Mouse (Mus musculus): ENCODE data around the gene Mid1. TPM values are rescaled to one million over a fixed set of nuclear protein-coding genes. Genes with fewer than 3 reads are reported as not detected.
"Not testable (repeated sequence)": the region's sequence is repeated elsewhere in the genome, so short reads cannot be mapped to it uniquely, and the experiment has no call there.

Mid1 gene
- total RNA-seq, 2 experiments from 2014 or later = 22.6 to 30.0 TPM

GRCm38 (mm10) chrX:169969765-169970164 is 284.8 kb downstream of the Mid1 start:
- not testable (repeated sequence) for DNase-seq (ENCODE audit: low spot score in 2 of 2)

GRCm38 (mm10) chrX:169970546-169970945 is 285.5 kb downstream of the Mid1 start:
- DNase-seq (ENCODE audit: low spot score in 2 of 2) = not testable (repeated sequence)

DNA sequence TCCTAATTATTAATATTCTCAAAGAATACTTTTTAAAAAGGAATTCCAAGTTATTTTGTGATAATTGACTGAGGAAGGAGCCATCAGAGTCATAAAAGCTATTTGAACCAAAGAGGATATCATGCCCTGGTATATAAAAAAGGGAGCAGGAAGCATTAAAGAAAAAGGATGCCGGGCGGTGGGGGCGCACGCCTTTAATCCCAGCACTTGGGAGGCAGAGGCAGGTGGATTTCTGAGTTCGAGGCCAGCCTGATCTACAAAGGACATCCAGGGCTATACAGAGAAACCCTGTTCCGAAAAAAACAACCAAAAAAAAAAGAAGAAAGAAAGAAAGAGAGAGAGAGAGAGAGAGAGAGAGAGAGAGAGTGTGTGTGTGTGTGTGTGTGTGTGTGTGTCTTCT is 286.6 kb downstream of the Mid1 start:
- DNase-seq (ENCODE audit: low spot score in 2 of 2) = not testable (repeated sequence)

GRCm38 (mm10) chrX:169972131-169972530 is 287.1 kb downstream of the Mid1 start:
- DNase-seq (ENCODE audit: low spot score in 2 of 2) = not testable (repeated sequence)

DNA sequence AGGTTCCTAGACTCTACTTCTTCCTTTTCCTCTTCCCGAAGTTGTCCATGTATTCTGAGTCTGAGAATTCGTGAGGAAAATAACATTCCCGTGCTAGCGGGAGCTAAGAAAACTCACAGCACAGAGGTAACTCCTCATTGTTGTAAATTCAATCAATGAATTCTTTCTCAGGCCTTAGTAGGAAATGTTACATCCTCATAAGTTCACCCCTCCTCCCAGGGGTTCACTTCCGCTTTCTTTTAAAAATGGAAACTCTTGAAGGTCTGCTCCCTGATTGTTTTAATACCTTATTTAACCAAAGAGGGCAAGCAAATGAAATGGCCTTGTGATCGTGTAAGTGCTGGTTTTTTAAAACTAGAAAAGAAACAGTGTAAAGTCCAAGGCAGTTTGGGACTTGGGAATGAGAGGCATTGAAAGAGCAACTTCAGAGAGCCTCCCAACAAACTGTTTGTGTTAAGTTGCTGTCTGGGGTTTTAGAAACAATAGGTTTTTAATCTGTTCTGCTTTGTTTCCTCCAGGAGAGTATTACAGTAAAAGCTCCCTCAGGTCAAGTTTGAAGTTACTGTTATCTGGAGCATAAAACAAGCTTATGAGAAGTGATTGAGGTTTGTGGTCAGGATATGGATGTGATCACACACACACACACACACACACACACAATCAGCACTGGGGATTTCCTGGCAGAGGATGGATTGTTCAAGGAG is 287.9 kb downstream of the Mid1 start:
- DNase-seq (ENCODE audit: low spot score in 2 of 2) = peak in 1 of 2 experiments; percentile 38

DNA sequence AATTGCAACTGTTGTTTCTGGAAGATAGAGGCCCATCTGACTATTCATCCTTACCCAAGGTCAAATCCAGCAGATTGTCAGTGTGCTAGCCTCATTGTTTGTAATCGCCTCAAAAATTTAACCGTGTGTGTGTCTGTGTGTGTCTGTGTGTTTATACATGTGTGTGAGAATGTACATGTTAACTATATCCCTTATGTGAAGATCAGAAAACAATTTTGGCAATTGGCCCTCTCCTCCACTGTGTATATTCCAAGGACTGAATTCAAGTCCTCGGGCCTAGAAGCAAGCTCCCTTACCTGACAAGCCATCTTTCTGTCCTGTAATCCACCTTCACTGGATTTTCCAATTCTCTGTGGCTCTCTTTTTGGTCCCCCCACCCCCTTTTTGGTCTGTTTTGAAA is 288.8 kb downstream of the Mid1 start:
- peak in 1 of 2 experiments; percentile 34 for DNase-seq (ENCODE audit: low spot score in 2 of 2)

DNA sequence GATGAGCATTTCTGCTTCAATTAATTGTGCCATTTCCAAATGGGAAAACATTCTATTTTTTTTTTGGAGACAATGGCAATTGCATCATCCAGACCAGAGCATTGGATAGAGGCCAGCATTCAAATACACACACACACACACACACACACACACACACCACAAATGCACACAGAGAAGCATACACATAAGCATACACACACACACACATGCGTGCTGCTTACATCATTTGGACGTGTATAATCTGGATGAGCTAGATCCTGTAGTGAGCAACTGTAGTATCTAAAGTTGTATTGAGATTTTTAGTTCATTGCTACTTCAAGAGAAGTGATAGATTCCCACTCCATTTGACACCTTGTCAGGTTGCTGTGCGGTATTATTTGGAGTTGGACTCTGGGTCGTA is 289.5 kb downstream of the Mid1 start:
- DNase-seq (ENCODE audit: low spot score in 2 of 2) = peak in 1 of 2 experiments; percentile 38

DNA sequence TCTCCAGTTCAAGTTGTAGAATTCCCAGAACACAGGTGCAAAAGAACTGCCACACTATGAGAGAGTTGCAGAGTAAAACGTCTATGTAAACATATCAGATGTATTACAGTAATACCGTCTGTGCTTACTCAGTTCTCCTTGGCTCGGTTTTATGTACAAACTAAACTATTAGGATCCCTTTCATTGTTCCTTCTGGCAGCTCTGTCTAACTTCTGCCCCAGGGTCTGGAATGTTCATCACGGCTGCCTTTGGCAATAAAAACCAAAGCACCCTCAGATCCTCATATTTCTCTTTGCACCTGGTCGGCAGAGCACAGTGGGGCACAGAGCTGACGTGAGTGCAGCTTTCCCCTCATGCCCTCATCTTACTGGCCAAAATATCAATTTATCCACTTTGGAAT is 290.0 kb downstream of the Mid1 start:
- peak in 1 of 2 experiments; percentile 26 for DNase-seq (ENCODE audit: low spot score in 2 of 2)

DNA sequence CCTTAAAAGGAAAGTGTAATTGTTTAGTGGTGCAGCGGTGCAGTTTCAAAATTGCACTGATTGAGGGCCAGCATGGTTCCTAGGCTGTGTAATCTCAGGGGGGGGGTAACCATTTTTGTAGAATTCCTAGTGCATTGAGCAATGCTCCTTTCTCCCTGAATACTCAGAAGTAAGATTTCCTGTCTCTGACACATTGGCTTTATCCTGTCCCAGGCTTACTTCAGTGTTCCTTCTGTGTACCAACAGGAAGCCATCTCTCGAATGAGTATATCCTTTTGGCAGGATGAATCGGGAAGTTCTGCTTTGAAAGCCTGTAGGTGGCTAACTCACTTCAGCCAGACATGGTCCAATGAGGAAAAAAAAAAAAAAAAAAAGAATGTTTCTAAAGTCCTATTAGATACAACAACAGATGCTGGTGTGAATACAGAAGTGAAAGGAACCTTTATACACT is 290.7 kb downstream of the Mid1 start:
- DNase-seq (ENCODE audit: low spot score in 2 of 2) = peak in 1 of 2 experiments; percentile 45

DNA sequence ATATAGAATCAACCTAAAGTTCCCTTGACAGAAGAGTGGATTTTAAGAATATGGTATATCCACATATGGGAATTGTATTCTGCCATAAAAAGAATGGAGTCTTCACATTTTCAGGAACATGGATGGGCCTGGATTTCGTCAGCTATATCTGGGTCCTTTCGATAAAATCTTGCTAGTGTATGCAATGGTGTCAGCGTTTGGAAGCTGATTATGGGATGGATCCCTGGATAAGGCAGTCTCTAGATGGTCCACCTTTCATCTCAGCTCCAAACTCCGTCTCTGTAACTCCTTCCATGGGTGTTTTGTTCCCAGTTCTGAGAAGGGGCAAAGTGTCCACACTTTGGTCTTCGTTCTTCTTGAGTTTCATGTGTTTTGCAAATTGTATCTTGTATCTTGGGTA is 291.3 kb downstream of the Mid1 start:
- not testable (repeated sequence) for DNase-seq (ENCODE audit: low spot score in 2 of 2)

GRCm38 (mm10) chrX:169977856-169978435 is 292.9 kb downstream of the Mid1 start:
- peak in 1 of 2 experiments; percentile 36 for DNase-seq (ENCODE audit: low spot score in 2 of 2)

- DNase-seq (ENCODE audit: low spot score in 2 of 2) = peak; percentile 92 to 93
These were observed 293.7 kb downstream of the Mid1 start for GRCm38 (mm10) chrX:169978436-169979381.

GRCm38 (mm10) chrX:169979461-169980202 is 294.6 kb downstream of the Mid1 start:
- DNase-seq (ENCODE audit: low spot score in 2 of 2) = peak; percentile 66 to 75

DNA sequence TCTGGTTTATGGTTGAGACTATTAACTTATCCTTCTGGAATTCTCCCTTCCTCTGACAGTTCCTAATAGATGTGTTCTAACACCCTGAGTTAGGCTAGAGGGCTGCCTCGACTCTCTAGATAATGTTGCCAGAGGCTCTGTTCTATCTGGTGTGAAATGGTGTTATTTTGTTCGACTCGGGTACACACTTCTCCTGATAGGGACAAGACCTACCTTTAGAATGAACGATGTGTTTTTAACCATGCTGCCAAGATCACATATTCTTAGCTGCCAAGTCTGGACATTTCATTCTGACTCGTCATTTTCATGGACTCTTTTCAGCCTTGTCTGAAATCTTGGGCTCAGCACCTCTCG is 295.2 kb downstream of the Mid1 start:
- DNase-seq (ENCODE audit: low spot score in 2 of 2) = peak; percentile 41 to 46

DNA sequence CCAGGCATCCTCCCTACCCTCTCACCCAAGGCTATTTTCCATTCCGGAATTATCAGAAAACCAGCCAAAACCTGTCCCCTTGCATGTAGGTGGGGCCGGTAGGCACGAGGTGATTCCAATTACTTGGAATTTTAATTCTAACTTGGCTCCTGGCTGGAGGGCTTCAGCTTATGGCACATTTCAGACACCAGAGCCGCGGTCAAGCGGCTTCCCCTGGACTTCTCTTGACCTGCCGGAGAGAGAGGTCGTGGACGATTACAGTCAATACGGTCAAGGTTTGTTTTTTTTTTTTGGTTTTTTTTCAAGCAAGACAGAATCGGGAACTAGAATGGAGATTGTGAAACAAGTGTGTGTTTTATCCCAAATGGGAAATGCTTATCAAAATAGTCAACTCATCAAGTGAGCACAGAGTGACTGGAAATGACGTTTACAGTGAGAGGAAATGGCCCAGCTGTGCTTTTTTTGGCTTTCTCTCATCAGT is 295.9 kb downstream of the Mid1 start:
- DNase-seq (ENCODE audit: low spot score in 2 of 2) = peak; percentile 16 to 19

DNA sequence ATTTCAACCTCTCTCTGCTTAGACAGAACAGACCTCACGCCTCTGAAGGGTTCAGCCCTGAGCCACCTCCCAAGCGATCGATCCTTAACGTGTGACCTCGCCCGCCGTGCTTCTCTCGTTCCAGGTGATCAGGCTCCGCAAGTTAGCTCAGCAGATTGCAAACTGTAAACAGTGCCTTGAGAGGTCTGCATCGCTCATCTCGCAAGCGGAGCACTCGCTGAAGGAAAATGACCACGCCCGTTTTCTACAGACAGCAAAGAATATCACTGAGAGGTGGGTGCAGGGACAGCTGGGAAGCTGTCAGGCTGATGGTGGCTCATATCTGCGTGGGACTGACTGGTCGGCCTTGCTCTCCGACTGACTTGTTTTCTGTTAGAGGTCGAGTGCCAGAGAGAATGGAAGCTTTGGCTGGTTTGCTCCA is 296.8 kb downstream of the Mid1 start:
- peak; percentile 36 to 41 for DNase-seq (ENCODE audit: low spot score in 2 of 2)

DNA sequence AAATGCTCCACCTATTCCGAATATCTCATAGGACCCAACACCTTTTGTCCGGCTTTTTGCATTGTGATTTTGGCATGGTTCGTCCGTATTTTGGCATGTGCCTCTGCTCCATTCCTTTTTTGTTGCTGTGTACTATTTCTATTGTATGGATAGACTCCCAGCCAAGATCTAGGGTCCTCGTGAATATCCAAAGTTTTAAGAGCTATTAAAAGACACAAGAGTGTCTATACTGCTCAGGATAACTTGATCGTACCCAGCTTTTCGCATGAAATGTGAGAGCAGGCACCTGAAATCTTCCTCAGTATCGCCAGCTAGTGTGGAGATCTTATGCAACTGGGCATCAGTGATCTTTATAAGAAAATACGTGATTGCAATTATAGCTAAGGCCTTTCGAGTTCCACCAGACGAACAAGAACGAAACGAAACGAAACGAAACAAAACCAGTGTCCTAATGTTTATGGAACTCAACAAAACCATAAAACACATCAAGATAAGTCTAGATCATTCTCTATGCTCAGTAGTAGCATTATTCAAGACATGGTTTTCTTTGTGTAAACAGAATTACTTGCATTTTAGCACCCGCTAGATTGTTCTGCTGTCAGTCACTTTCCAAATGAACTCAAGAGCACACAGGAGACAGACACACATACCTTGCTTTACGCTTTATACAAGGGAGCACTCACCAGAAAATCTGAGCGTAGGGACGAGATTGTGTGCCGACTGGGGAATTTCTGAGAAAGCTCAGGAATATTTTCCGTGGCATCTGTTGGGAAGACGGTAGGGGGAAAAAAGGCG is 297.8 kb downstream of the Mid1 start:
- DNase-seq (ENCODE audit: low spot score in 2 of 2) = peak; percentile 6 to 16

- peak; percentile 19 to 28 for DNase-seq (ENCODE audit: low spot score in 2 of 2)
These were observed 298.6 kb downstream of the Mid1 start for GRCm38 (mm10) chrX:169983401-169984165.

- not testable (repeated sequence) for DNase-seq (ENCODE audit: low spot score in 2 of 2)
These were observed 299.3 kb downstream of the Mid1 start for GRCm38 (mm10) chrX:169984331-169984730.
